Mouse (Mus musculus) adrenal gland, postnatal 36 days (tissue): ENCODE data around the gene Apoa4. TPM values are rescaled to one million over a fixed set of nuclear protein-coding genes. Genes with fewer than 3 reads are reported as not detected.

ENCODE experiments used
- DNase-seq, 2 experiments: peaks; one replicate each; pipeline ENCODE4 v3.0.0; 2021; ENCODE audit warnings: mixed read lengths in 1 of 2
- long read RNA-seq, 2 experiments: library from polyadenylated mRNA; stranded (forward); transcript quantifications; one replicate each; pipeline ENCODE4 v2.0.0; 2021; ENCODE audit warnings: borderline sequencing depth in 2 of 2
- total RNA-seq, 2 experiments: library from RNA; stranded (reverse); gene quantifications; 2 replicates each; pipeline ENCODE4 v1.2.3; 2021

The Apoa4 gene
- total RNA-seq: under 1 TPM in 1 of 2 experiments, not detected in 1; 0.17 TPM
- long read RNA-seq, experiment 1: 0 reads
- long read RNA-seq, experiment 2, partial matches to known transcripts: 0 of 1 reads
- long read RNA-seq, experiment 2, other reads (novel, unspliced or antisense): 0 of 1 reads

- no peak for DNase-seq
Measured at GRCm38 (mm10) chr9:46240526-46241153, at the start of gene Apoa4. Gene Apoa4 (plus strand): TSS chr9:46240696.

- DNase-seq: no peak
Measured at GRCm38 (mm10) chr9:46191234-46191633, 49.3 kb upstream of the Apoa4 start.

DNA sequence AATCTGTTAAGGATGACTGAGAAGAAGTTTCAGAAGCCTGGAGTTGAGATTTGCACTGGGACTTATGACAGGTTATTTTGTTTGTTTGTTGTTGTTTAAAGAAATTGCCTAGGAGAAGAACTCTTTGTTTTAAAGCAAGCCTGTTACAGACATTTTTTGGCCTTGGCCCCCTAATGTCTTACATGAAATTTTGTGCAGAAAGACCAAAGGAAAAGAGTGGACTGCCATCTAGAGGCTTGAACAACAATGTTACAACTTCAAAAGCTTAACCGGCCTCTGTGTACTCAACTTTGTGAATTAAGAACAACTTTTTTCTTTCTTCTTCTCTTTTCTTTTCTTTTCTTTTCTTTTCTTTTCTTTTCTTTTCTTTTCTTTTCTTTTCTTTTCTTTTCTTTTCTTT, 48.9 kb upstream of the Apoa4 start:
- no peak for DNase-seq

DNA sequence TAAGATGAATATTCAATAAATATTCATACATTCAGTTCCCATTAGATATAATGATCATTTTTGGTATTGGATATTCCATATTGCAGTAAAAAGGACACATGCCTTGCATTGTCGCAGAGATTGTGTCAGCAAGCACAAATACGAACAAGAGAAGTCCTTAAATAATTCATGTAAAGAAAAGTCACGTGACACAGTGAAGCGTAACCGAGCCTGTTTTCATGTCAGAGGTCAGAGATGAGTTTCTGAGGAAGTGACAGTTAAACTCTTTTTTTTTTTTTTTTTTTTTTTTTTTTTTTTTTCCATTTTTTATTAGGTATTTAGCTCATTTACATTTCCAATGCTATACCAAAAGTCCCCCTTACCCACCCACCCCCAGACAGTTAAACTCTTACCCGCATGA, 47.9 kb upstream of the Apoa4 start:
- no peak for DNase-seq

DNA sequence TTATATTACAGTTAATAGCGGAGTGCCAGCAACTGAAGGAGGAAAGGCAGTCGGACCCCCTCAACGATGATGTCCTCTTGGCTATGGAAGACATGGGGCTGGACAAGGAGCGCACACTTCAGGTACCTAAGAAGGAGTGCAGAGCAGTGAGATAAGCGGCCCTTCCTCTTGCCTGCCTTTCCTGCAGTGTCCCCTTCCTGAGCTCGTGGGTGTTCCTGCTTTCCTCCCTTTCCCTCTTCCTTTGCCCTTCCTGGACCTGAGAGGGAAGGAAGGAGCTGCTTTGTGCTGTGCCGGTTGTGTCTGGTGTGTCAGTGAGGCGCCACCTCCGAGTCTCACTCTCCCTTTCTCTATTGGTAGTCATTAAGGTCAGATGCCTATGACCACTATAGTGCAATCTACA, 45.7 kb upstream of the Apoa4 start:
- no peak for DNase-seq

DNA sequence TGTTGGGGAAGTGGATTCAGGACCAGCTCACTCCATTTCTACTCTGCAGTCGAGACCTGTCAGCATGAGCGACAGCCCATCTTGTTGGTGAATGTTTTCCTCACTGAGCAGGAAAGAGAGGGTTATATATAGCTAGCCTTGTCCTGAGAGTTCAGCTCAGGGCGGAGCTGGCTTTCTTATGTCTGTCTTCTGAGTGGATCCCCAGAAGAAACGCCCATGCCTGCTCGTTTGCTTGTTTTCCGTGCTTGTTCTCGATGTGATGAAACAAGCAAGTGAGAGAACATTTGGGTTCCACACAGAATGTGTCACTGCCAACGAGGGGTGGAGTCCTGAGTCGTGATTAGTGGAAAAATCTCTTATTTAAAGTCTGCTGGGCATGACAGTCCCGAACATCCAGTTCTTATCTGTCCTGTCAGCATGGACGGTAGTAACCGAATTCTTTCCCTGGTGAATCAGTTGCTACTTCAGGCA, 43.8 kb upstream of the Apoa4 start:
- DNase-seq: peak; percentile 52 to 60

DNA sequence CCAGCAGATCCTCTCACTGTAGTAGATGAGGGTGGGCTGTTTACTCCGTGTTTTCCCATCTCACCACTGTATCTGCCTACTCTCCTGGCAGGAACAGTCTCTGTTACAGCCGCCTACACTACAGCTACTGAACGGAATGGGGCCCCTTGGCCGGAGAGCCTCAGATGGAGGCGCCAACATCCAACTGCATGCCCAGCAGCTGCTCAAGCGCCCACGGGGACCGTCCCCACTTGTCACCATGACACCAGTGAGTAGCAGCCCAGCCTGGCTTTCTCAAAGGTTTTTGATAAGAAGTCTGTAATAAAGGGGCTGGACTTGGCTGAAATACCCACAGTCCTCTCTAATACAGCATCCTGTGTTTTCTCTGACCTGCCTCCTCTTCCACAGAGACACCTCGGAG, 42.0 kb upstream of the Apoa4 start:
- DNase-seq: no peak

- DNase-seq: no peak
Measured at GRCm38 (mm10) chr9:46198936-46199335, 41.6 kb upstream of the Apoa4 start.

DNA sequence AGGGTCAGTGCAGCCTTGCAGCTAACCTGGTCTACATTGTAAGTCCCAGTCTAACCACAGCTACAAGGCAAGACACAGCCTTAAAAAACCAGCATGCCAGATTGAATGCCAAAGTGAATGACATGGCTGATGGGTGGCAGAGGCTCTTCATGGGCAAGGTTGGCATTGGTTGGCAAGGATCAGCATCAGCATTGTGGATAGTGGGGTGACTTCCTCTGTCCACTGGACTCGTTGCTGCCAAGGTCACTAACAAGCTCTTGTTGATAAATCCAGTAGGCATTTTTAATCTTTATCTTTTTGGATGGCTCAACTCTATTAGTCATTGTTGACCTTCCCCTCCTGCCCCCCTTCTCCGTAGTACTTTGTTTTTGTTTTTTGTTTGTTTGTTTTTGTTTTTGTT, 40.9 kb upstream of the Apoa4 start:
- DNase-seq: peak; percentile 47 to 53

DNA sequence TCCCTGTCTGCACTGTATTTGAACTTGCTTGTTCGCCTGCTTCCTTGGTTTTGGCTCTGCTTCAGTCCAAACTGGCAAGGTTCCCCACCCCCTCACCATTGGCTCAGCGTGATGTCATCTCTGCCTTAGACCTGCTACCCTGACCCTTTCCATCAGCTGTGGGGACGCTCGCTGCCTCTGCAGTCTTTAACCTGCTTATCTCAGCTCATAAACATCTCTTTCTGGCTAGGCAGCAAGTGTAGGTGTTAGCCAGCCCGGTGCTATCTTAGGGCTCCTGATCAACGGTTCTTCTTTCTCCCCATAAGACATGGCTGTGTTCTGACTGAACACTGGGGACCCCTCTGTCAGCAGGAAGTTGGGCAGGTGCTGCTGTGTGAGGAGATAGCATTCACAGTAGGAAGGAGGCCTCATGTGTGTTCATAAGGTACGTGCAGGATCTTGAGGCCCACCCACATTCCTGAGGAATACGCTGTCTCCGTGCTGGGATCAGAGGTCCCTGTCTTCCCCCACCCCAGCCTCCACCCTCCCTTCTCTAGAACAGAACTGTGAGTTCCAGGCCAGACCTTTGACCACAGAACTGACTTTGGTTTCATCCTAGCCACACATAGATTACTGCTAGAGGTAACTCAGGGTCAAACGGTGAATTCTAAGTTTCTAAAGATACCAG, 33.5 kb upstream of the Apoa4 start:
- peak in 1 of 2 experiments; percentile 49 for DNase-seq

DNA sequence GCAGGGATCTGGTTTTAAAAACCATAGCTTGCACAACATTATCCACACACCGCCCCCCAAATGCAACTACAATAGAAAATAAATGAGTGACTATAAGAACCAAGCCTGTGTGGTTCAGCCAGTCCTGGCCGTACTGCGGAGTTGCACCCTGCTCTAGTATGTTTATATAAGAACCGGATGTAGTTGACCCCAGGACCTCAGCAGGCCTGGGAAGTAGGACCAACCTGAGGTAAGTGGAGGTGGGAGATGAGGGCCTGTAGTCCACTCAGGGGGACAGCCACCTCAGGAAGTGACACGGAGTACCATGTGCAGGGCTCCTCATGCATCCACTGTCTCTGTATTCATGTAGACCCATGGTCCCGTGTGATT, 33.0 kb upstream of the Apoa4 start:
- DNase-seq: no peak

DNA sequence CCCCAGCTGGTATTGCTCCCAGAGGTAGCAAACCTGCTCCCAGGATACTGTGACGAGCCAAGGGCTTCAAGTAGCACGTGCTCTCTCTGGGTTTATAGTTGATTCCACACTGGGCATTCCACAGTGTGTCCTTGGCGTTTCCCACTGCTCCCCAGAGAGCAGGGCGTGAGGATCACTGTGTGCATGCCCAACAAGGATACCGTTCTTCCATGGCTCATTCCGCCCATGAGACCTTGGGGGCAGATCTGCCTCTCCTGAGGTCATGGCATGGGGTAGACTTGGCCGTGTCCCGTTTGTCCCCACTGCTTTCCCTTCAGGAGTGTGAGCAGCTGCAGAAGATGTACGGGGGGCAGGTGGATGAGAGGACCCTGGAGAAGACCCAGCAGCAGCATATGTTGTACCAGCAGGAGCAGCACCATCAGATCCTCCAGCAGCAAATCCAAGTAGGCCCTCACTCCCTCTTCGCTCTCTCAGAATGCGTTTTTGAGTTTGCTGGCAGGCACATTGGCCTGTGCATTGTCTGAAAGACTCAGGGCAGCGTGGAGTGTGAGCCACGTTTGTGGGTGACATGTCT, 32.0 kb upstream of the Apoa4 start:
- peak; percentile 49 to 56 for DNase-seq

DNA sequence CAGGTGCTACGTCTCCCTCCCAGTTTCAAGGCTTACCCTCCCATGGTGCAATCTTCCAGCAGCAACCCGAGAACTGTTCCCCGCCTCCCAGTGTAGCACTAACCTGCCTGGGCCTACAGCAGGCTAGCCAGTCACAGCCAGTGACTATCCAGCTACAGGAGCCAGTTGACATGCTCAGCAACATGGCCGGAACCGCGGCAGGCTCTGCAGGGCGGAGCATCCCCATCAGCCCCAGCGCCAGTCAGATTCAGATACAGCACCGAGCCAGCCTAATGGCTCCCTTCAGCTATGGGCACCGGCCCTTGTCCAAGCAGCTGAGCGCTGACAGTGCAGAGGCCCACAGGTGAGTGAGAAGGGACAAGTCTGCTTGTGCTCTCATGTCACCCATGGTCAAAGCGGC, 30.0 kb upstream of the Apoa4 start:
- DNase-seq: no peak

DNA sequence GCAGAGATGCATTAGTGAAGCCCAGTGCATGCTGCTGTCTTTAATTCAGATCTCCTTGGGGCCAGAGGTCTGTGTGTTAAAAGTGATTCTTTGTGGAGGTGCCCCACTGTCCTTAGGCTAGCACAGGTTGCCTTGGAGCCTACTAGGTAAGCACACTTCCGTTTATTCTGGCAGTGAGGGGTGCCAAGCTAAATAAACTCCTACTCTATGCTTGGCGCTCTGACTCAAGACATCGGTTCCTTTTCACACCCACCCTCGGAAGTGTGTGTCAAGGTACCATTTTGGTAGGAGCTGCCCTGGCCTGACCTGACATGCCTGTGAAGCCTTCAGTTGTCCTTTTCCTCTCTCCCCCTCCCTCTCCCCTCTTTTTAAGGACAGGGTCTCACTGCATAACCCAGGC, 26.2 kb upstream of the Apoa4 start:
- DNase-seq: no peak

DNA sequence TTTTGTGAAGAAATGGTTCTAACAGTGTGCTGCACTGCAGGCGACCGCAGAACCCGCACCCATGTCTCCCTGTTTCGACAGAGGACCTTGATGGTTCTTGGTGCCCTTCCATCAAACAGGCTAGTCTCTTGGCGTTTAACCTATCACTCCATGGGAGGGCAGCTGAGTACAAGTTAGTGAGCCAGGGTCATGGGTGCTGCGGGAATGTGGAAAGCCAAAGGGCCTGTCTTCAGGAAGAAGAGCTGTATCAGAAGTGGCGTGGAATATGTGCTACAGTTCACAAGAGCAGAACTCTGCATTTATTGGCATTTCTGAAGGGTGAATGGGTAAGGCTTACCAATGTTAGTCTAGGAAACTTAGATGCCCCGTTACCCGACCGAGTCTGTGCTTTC, 25.6 kb upstream of the Apoa4 start:
- DNase-seq: no peak

DNA sequence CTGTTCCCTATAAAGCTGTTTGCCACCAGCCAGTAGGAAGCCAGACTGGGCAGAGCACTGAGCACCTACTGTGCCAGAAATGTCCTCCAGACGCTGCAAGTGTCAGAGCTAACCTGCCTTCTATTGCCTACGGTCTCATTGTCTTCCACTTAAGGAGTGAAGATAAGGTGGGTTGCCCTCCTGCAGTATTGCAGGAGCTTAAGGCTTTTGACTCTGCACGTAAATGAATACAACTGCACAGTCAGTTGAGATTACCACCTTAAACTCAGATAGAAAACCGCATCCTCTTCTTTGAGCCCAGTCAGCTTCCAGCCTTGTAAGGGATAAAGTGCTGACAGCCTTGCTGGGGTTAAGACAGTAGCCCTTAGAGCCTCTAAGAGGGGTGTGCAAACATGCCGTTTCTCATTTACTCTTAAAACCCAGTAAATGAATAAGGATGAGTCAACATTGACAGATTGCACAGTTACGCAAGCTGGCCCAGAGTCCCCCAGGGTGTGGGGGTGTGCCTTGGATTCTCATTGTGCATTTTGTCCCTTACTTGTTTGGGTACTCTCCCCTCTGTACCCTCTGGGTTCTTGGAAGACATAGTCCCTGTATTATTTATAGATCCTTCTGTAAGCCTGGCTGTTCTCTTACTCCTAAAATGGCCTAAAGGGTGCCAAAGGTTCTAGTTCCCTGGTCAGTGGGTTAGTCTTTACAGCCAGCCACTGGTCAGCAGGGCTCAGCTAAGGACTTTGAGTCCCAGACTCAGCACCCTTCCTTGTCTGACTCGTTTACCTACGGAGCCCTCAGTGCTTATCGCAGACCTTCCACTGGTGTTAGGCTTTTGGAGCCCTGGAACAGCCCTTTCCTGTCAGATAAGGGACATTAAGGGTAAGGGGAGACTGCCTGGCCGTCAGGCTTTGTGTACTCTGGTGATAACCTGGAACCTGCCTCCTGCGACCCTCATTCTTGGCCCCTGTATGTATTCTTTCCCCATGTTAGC, 24.9 kb upstream of the Apoa4 start:
- peak in 1 of 2 experiments; percentile 47 for DNase-seq

DNA sequence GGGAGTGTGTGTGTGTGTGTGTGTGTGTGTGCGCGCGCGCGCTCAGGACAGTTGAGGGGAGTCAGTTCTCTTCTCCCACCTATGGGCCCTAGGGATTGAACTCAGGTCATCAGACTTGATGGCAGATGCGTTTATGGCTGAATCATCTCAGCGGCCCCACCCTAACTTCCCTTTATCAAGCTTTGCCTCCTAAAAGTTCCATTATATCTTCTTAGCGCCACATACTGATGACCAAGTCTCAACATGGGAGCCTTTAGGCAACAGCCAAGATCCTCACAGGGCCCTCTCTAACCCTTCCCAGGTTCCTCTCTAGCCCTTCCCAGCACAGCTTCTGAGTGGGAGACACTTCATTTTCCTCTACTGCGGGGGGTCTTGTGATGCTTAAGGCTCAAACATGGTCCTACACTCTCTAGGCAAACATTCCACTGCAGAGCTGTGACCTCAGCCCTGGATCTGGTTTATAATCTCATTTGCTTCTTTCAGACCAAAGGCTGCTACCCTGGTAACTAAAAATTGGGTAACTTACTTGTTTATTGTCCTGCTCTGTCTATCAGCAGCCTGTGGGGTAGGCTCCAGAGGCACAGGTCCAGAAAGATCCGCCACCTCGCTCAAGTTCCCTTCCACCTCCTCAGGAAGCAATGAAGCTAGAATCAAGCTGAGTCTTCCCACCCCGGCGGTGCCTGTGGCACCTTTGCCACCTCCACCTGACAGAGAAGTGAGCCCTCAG, 23.6 kb upstream of the Apoa4 start:
- DNase-seq: no peak

DNA sequence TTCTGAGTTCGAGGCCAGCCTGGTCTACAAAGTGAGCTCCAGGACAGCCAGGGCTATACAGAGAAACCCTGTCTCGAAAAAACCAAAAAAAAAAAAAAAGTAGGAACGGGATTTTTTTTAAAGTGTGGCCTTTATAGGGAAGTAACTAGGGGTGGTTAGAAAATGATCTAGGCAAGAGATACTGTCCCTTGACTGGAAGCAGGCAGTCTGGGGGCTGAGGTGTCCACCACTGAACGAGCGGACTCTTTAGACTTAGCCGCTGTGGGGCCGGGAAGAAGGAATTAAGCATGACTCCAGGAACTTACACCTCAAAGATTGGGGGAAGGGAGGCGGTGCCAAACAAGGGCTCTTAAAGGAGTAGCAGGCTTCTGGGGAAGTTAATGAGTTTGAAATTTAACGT, 22.3 kb upstream of the Apoa4 start:
- DNase-seq: no peak

GRCm38 (mm10) chr9:46223090-46223489, 17.4 kb upstream of the Apoa4 start:
- no peak for DNase-seq

DNA sequence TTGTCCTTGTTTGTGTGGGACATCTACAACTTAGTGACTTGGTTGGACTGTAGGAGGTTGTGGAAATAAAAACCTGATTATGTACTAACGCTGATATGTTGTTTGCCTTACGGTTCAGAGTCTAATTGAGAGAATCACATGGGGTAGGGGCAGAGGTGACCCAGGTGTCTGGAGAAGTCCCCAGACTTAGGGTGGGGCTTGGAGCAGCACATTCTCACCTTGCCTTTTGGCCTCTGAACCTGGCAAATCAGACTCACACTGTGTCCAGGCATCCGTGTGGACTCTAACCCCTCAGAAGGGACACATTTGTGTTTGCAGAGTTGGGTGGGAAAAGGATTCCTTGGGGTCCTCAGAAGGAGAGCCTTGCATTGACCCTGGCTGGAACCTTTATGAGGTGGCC, 16.4 kb upstream of the Apoa4 start:
- no peak for DNase-seq

- no peak for DNase-seq
Measured at GRCm38 (mm10) chr9:46224945-46225660, 15.4 kb upstream of the Apoa4 start.
